Comparison of ENCODE assay signal across 18 mouse cellular contexts in genomic region chr19:44403546-44403945, GRCm38 (mm10).
"Had no signal": no experiment of that assay in that cellular context is flagged by ENCODE, and none has a peak within 500 bp of the region (broad histone marks: within the 10 kb centered on the region; RNA-seq: fewer than 3 reads in every experiment).

No protein-coding gene starts in this region.

- DNase-seq: liver, postnatal 0 days; lung, adult 2 months; lung, postnatal 14 days; lung, postnatal 36 days; midbrain, embryonic 14.5 days; right cerebral cortex, postnatal 14 days; right cerebral cortex, postnatal 4 days; spleen, adult 18-20 months; thymus, adult 18-20 months; thymus, postnatal 14 days; thymus, postnatal 4 days had no signal

- H3K4me2 ChIP-seq: lung, embryonic 15.5 days; midbrain, embryonic 12.5 days; neural tube, embryonic 12.5 days had no signal

- H3K27ac ChIP-seq: lung, embryonic 15.5 days; macrophage; midbrain, embryonic 12.5 days; neural tube, embryonic 12.5 days had no signal

- H3K9me3 ChIP-seq: lung, embryonic 15.5 days; megakaryocyte, embryonic 14.5 days; midbrain, embryonic 12.5 days; neural tube, embryonic 12.5 days had no signal

- H3K36me3 ChIP-seq: lung, embryonic 15.5 days had no signal

- H3K4me3 ChIP-seq: lung, embryonic 15.5 days; megakaryocyte, embryonic 14.5 days; midbrain, embryonic 12.5 days; neural tube, embryonic 12.5 days had no signal

- ATAC-seq: liver, postnatal 0 days; lung, postnatal 0 days; midbrain, embryonic 16.5 days had no signal

- H3K27me3 ChIP-seq: neural tube, embryonic 12.5 days had no signal

- H3K9ac ChIP-seq: liver, postnatal 0 days; lung, embryonic 15.5 days; midbrain, embryonic 12.5 days; neural tube, embryonic 12.5 days had no signal
